Mouse (Mus musculus): ENCODE measurements around the gene Iqcn. TPM values are rescaled to one million over a fixed set of nuclear protein-coding genes. Genes with fewer than 3 reads are reported as not detected.

Iqcn gene
- polyA plus RNA-seq (2014; fragmentation: Illumina TruSeq; extraction: RNeasy Lipid Tissue Mini Kit (QIAGEN cat#74804); ENCODE audit: low read depth, low replicate concordance): not detected

GRCm38 (mm10) chr8:70703287-70703686, at the start of gene Iqcn:
Gene Iqcn, plus strand, starts transcription at chr8:70703457.

GRCm38 (mm10) chr8:70660273-70660725, 43.0 kb upstream of the Iqcn start, which contains the start of gene Pgpep1:
Gene Pgpep1, minus strand, starts transcription at chr8:70660388.

GRCm38 (mm10) chr8:70673079-70673856, 30.0 kb upstream of the Iqcn start, which contains the start of gene Lsm4:
Gene Lsm4, plus strand, starts transcription at chr8:70673248.

GRCm38 (mm10) chr8:70698310-70699109, 4.7 kb upstream of the Iqcn start, which contains the start of gene Jund:
Gene Jund, plus strand, starts transcription at chr8:70698949.

GRCm38 (mm10) chr8:70718297-70718696, 15.0 kb downstream of the Iqcn start, which contains the start of gene Gm3336:
Gene Gm3336, plus strand, starts transcription at chr8:70718543.

GRCm38 (mm10) chr8:70723486-70724210, 20.4 kb downstream of the Iqcn start, which contains the start of gene Pde4c:
Gene Pde4c, plus strand, starts transcription at chr8:70723720.

GRCm38 (mm10) chr8:70754043-70754870, 51.0 kb downstream of the Iqcn start, which contains the start of gene Rab3a:
Gene Rab3a, plus strand, starts transcription at chr8:70754679.

GRCm38 (mm10) chr8:70760775-70761406, 57.6 kb downstream of the Iqcn start, which contains the start of gene Mpv17l2:
Gene Mpv17l2, minus strand, starts transcription at chr8:70760946.

Other genes starting within 250 kb of the Iqcn start
- gene Klhl26, start 226.5 kb upstream of the Iqcn start, polyA plus RNA-seq (2014; fragmentation: Illumina TruSeq; extraction: RNeasy Lipid Tissue Mini Kit (QIAGEN cat#74804); ENCODE audit: low read depth, low replicate concordance): 1.5 TPM
- gene Tmem59l, start 216.1 kb upstream of the Iqcn start, polyA plus RNA-seq (2014; fragmentation: Illumina TruSeq; extraction: RNeasy Lipid Tissue Mini Kit (QIAGEN cat#74804); ENCODE audit: low read depth, low replicate concordance): not detected
- not detected for gene Crlf1, start 210.3 kb upstream of the Iqcn start, polyA plus RNA-seq (2014; fragmentation: Illumina TruSeq; extraction: RNeasy Lipid Tissue Mini Kit (QIAGEN cat#74804); ENCODE audit: low read depth, low replicate concordance)
- gene Rex1bd, start 196.7 kb upstream of the Iqcn start, polyA plus RNA-seq (2014; fragmentation: Illumina TruSeq; extraction: RNeasy Lipid Tissue Mini Kit (QIAGEN cat#74804); ENCODE audit: low read depth, low replicate concordance): 2.4 TPM
- 13.6 TPM for gene Uba52, start 192.7 kb upstream of the Iqcn start, polyA plus RNA-seq (2014; fragmentation: Illumina TruSeq; extraction: RNeasy Lipid Tissue Mini Kit (QIAGEN cat#74804); ENCODE audit: low read depth, low replicate concordance)
- gene Fkbp8, start 175.7 kb upstream of the Iqcn start, polyA plus RNA-seq (2014; fragmentation: Illumina TruSeq; extraction: RNeasy Lipid Tissue Mini Kit (QIAGEN cat#74804); ENCODE audit: low read depth, low replicate concordance): 10.3 TPM
- gene Kxd1, start 175.5 kb upstream of the Iqcn start, polyA plus RNA-seq (2014; fragmentation: Illumina TruSeq; extraction: RNeasy Lipid Tissue Mini Kit (QIAGEN cat#74804); ENCODE audit: low read depth, low replicate concordance): 11.4 TPM
- gene Ell, start 164.0 kb upstream of the Iqcn start, polyA plus RNA-seq (2014; fragmentation: Illumina TruSeq; extraction: RNeasy Lipid Tissue Mini Kit (QIAGEN cat#74804); ENCODE audit: low read depth, low replicate concordance): 2.1 TPM
- not detected for gene Isyna1, start 109.1 kb upstream of the Iqcn start, polyA plus RNA-seq (2014; fragmentation: Illumina TruSeq; extraction: RNeasy Lipid Tissue Mini Kit (QIAGEN cat#74804); ENCODE audit: low read depth, low replicate concordance)
- gene Ssbp4, start 94.6 kb upstream of the Iqcn start, polyA plus RNA-seq (2014; fragmentation: Illumina TruSeq; extraction: RNeasy Lipid Tissue Mini Kit (QIAGEN cat#74804); ENCODE audit: low read depth, low replicate concordance): not detected
- gene Lrrc25, start 87.3 kb upstream of the Iqcn start, polyA plus RNA-seq (2014; fragmentation: Illumina TruSeq; extraction: RNeasy Lipid Tissue Mini Kit (QIAGEN cat#74804); ENCODE audit: low read depth, low replicate concordance): 0.85 TPM
- not detected for gene Gdf15, start 71.0 kb upstream of the Iqcn start, polyA plus RNA-seq (2014; fragmentation: Illumina TruSeq; extraction: RNeasy Lipid Tissue Mini Kit (QIAGEN cat#74804); ENCODE audit: low read depth, low replicate concordance)
- 17.3 TPM for gene Pgpep1, start 43.1 kb upstream of the Iqcn start, polyA plus RNA-seq (2014; fragmentation: Illumina TruSeq; extraction: RNeasy Lipid Tissue Mini Kit (QIAGEN cat#74804); ENCODE audit: low read depth, low replicate concordance)
- gene Lsm4, start 30.2 kb upstream of the Iqcn start, polyA plus RNA-seq (2014; fragmentation: Illumina TruSeq; extraction: RNeasy Lipid Tissue Mini Kit (QIAGEN cat#74804); ENCODE audit: low read depth, low replicate concordance): 0.61 TPM
- gene Jund, start 4.5 kb upstream of the Iqcn start, polyA plus RNA-seq (2014; fragmentation: Illumina TruSeq; extraction: RNeasy Lipid Tissue Mini Kit (QIAGEN cat#74804); ENCODE audit: low read depth, low replicate concordance): 8.1 TPM
- not detected for gene Gm3336, start 15.1 kb downstream of the Iqcn start, polyA plus RNA-seq (2014; fragmentation: Illumina TruSeq; extraction: RNeasy Lipid Tissue Mini Kit (QIAGEN cat#74804); ENCODE audit: low read depth, low replicate concordance)
- gene Pde4c, start 20.3 kb downstream of the Iqcn start, polyA plus RNA-seq (2014; fragmentation: Illumina TruSeq; extraction: RNeasy Lipid Tissue Mini Kit (QIAGEN cat#74804); ENCODE audit: low read depth, low replicate concordance): 1.1 TPM
- gene Rab3a, start 51.2 kb downstream of the Iqcn start, polyA plus RNA-seq (2014; fragmentation: Illumina TruSeq; extraction: RNeasy Lipid Tissue Mini Kit (QIAGEN cat#74804); ENCODE audit: low read depth, low replicate concordance): 0.56 TPM
- 0.85 TPM for gene Mpv17l2, start 57.5 kb downstream of the Iqcn start, polyA plus RNA-seq (2014; fragmentation: Illumina TruSeq; extraction: RNeasy Lipid Tissue Mini Kit (QIAGEN cat#74804); ENCODE audit: low read depth, low replicate concordance)
- gene Pik3r2, start 73.3 kb downstream of the Iqcn start, polyA plus RNA-seq (2014; fragmentation: Illumina TruSeq; extraction: RNeasy Lipid Tissue Mini Kit (QIAGEN cat#74804); ENCODE audit: low read depth, low replicate concordance): 0.93 TPM
- gene Mast3, start 101.6 kb downstream of the Iqcn start, polyA plus RNA-seq (2014; fragmentation: Illumina TruSeq; extraction: RNeasy Lipid Tissue Mini Kit (QIAGEN cat#74804); ENCODE audit: low read depth, low replicate concordance): 2.1 TPM
- not detected for gene Il12rb1, start 105.0 kb downstream of the Iqcn start, polyA plus RNA-seq (2014; fragmentation: Illumina TruSeq; extraction: RNeasy Lipid Tissue Mini Kit (QIAGEN cat#74804); ENCODE audit: low read depth, low replicate concordance)
- 2.8 TPM for gene Arrdc2, start 136.3 kb downstream of the Iqcn start, polyA plus RNA-seq (2014; fragmentation: Illumina TruSeq; extraction: RNeasy Lipid Tissue Mini Kit (QIAGEN cat#74804); ENCODE audit: low read depth, low replicate concordance)
- 0.66 TPM for gene Kcnn1, start 159.8 kb downstream of the Iqcn start, polyA plus RNA-seq (2014; fragmentation: Illumina TruSeq; extraction: RNeasy Lipid Tissue Mini Kit (QIAGEN cat#74804); ENCODE audit: low read depth, low replicate concordance)
- 0.29 TPM for gene Ccdc124, start 170.5 kb downstream of the Iqcn start, polyA plus RNA-seq (2014; fragmentation: Illumina TruSeq; extraction: RNeasy Lipid Tissue Mini Kit (QIAGEN cat#74804); ENCODE audit: low read depth, low replicate concordance)
- not detected for gene Slc5a5, start 189.3 kb downstream of the Iqcn start, polyA plus RNA-seq (2014; fragmentation: Illumina TruSeq; extraction: RNeasy Lipid Tissue Mini Kit (QIAGEN cat#74804); ENCODE audit: low read depth, low replicate concordance)
- 58.9 TPM for gene Rpl18a, start 194.0 kb downstream of the Iqcn start, polyA plus RNA-seq (2014; fragmentation: Illumina TruSeq; extraction: RNeasy Lipid Tissue Mini Kit (QIAGEN cat#74804); ENCODE audit: low read depth, low replicate concordance)
- gene Map1s, start 202.5 kb downstream of the Iqcn start, polyA plus RNA-seq (2014; fragmentation: Illumina TruSeq; extraction: RNeasy Lipid Tissue Mini Kit (QIAGEN cat#74804); ENCODE audit: low read depth, low replicate concordance): not detected

All from liver, adult 10 weeks (tissue).